Mouse (Mus musculus) hindbrain, embryonic 14.5 days (tissue): Measurements from ENCODE around the gene Rtl6. TPM values are rescaled to one million over a fixed set of nuclear protein-coding genes. Genes with fewer than 3 reads are reported as not detected.

Experiments
- ATAC-seq: fragments of 200-750 bp; cut with Nextera tagmentation; 2 replicates; pipeline ENCODE4 v1.8.0; 2017; ENCODE audit warnings: moderate number of reproducible peaks, mild to moderate bottlenecking, moderate TSS enrichment, moderate library complexity; ENCODE audit not compliant: low FRiP score
- DNase-seq: peaks from one replicate; pipeline ENCODE4 v3.0.0-alpha.2; 2015; ENCODE audit warnings: low spot score
- H3K27ac ChIP-seq: fragments of 300-500 bp; sonication (generic); 2 replicates; pipeline ENCODE4 v1.5.1; 2014; ENCODE audit warnings: mild to moderate bottlenecking, moderate library complexity
- H3K27me3 ChIP-seq: fragments of 300-500 bp; sonication (generic); 2 replicates; pipeline ENCODE4 v1.6.1; 2014; ENCODE audit warnings: mild to moderate bottlenecking, low read length, mixed read lengths; ENCODE audit not compliant: control insufficient read depth, insufficient read depth
- H3K36me3 ChIP-seq: fragments of 300-500 bp; sonication (generic); replicated peaks from 2 replicates; pipeline ENCODE4 v1.6.1; 2014; ENCODE audit not compliant: control insufficient read depth, insufficient read depth
- H3K4me1 ChIP-seq: fragments of 300-500 bp; sonication (generic); replicated peaks from 2 replicates; pipeline ENCODE4 v1.6.1; 2014; ENCODE audit warnings: antibody characterized with exemption, low read length, mixed read lengths; ENCODE audit not compliant: control insufficient read depth, insufficient read depth
- H3K4me2 ChIP-seq: fragments of 300-500 bp; sonication (generic); replicated peaks from 2 replicates; pipeline ENCODE4 v1.6.1; 2014; ENCODE audit warnings: mild to moderate bottlenecking, moderate library complexity
- H3K4me3 ChIP-seq: fragments of 300-500 bp; sonication (generic); replicated peaks from 2 replicates; pipeline ENCODE4 v1.5.1; 2014; ENCODE audit warnings: mild to moderate bottlenecking, low read length
- H3K9ac ChIP-seq: fragments of 300-500 bp; sonication (generic); 2 replicates; pipeline ENCODE4 v1.6.1; 2014
- H3K9me3 ChIP-seq: fragments of 300-500 bp; sonication (generic); 2 replicates; pipeline ENCODE4 v1.6.1; 2016; ENCODE audit warnings: low read length; ENCODE audit not compliant: control insufficient read depth
- WGBS: fragments of 180-500 bp; shearing (Covaris S2); extraction: QIAGEN DNeasy Blood & Tissue Kit; methylation state at CpG from one replicate; pipeline ENCODE4 v1.1.7; 2014; 5-methylcytosine and 5-hydroxymethylcytosine counted together
- polyA plus RNA-seq: library from polyadenylated mRNA; unstranded; fragments of >200 nt; fragmentation: Nextera tagmentation; extraction: Ambion mirVana; gene quantifications from 2 replicates; pipeline ENCODE4 v1.2.1, GENCODE M21; 2014

The Rtl6 gene
- polyA plus RNA-seq = 37.2 and 40.1 TPM in 2 replicates

- peak within 1 kb of the TSS; percentile 65 for H3K4me3 ChIP-seq
- no peaks in the 10 kb centered on the region for H3K9me3 ChIP-seq
- DNase-seq = peak; percentile 91
- WGBS = 10% methylated on average over 59 of the region's 59 CpGs
- peak within 1 kb of the TSS; percentile 95 for H3K27ac ChIP-seq
- peak; percentile 94 for ATAC-seq
- no peaks in the 10 kb centered on the region for H3K27me3 ChIP-seq
- peak within 1 kb of the TSS; percentile 87 for H3K9ac ChIP-seq
- peaks cover 31% of the 10 kb centered on the region for H3K4me1 ChIP-seq
- H3K36me3 ChIP-seq = peaks cover 12% of the 10 kb centered on the region
- H3K4me2 ChIP-seq = peak within 1 kb of the TSS; percentile 68
Observed at GRCm38 (mm10) chr15:84557189-84557921, at the start of gene Rtl6. Rtl6 (minus strand) TSS chr15:84557823.

GRCm38 (mm10) chr15:84603267-84603963, 45.8 kb upstream of the Rtl6 start:
- Histone ChIP-seq H3K9ac (no peak overlapping the region), H3K27me3 (no peaks in the 10 kb centered on the region), H3K36me3 (no peaks in the 10 kb centered on the region), H3K4me3 (no peak overlapping the region), H3K4me1 (peaks cover 7% of the 10 kb centered on the region; the same call in 1 of the 2 replicates), H3K9me3 (peaks cover 5% of the 10 kb centered on the region; the same call in 1 of the 2 replicates), H3K27ac (no peak overlapping the region), H3K4me2 (no peak overlapping the region)
- ATAC-seq (no peak), DNase-seq (no peak)
- 81% methylated on average over 8 of the region's 8 CpGs for WGBS

DNA sequence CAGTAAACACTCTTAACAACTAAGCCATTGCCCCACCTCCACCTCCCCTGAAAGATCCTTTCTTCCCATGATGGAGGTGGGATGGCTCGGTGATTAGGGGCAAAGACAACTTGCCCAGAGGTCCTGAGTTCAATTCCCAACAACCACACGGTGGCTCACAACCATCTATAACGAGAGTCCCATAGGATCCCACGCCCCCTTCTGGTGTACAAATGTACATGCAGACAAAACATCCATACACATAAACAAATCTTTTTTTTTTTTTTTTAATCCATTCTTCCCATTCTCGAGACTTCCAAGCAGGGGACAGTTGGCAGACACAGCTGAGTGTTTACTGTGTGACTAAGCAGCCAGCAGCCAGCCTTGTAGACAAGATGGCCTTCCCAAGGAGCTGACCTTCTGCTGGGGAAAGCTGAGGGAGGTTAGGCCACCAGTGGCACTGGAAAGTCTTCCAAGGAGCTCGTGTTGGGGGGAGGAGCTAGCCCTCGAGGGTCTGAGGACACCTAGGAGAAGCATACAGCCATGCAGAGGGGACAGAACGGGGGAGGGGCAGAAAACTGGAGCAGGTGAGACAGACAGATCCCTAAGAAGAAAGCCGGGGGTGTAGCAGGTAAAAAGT, 43.5 kb upstream of the Rtl6 start:
- no peak overlapping the region for H3K9ac ChIP-seq
- DNase-seq (no peak), ATAC-seq (no peak)
- H3K4me1 ChIP-seq = peaks cover 7% of the 10 kb centered on the region; the same call in 1 of the 2 replicates
- no peaks in the 10 kb centered on the region for H3K27me3 ChIP-seq
- H3K4me3 ChIP-seq = no peak overlapping the region
- WGBS = 72% methylated on average over 9 of the region's 9 CpGs
- H3K9me3 ChIP-seq = peaks cover under 1% of the 10 kb centered on the region; the same call in 1 of the 2 replicates
- no peaks in the 10 kb centered on the region for H3K36me3 ChIP-seq
- H3K27ac ChIP-seq = peak overlapping the region; percentile 47; the same call in 1 of the 2 replicates
- no peak overlapping the region for H3K4me2 ChIP-seq

- ATAC-seq = no peak
- WGBS = 97% methylated on average over 2 of the region's 2 CpGs
Observed at GRCm38 (mm10) chr15:84598911-84599310, 41.3 kb upstream of the Rtl6 start.

DNA sequence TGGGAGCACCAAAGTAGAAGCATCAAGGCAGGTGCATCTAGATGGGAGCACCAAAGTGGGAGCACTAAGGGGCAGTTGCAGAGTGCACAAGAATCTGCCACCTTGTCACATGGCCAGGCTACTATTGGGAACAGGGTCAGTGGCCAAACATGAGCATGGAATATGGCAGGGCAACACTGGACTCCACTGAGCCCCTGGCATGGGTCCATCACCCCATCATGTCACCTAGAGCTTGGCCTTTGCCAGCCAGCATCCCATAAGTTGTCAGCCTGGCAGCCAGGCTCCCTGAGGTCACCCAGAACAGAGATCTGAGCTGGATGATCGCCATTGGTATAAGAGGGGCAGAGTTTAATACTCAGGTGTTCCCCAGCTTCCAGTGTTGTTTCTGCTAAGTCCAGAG, 40.2 kb upstream of the Rtl6 start:
- H3K4me1 ChIP-seq = peaks cover 20% of the 10 kb centered on the region
- no peaks in the 10 kb centered on the region for H3K36me3 ChIP-seq
- DNase-seq = no peak
- H3K4me3 ChIP-seq = no peak overlapping the region
- H3K9ac ChIP-seq = no peak overlapping the region
- no peak for ATAC-seq
- H3K9me3 ChIP-seq = no peaks in the 10 kb centered on the region
- no peak overlapping the region for H3K4me2 ChIP-seq
- no peak overlapping the region for H3K27ac ChIP-seq
- H3K27me3 ChIP-seq = no peaks in the 10 kb centered on the region
- WGBS = 100% methylated on average over 1 of the region's 1 CpGs

More at GRCm38 (mm10) chr15:84598911-84599310, 41.3 kb upstream of the Rtl6 start:
- no peaks in the 10 kb centered on the region for H3K27me3 ChIP-seq
- H3K9ac ChIP-seq = no peak overlapping the region
- no peak for DNase-seq
- no peaks in the 10 kb centered on the region for H3K36me3 ChIP-seq
- no peak overlapping the region for H3K4me3 ChIP-seq
- H3K4me2 ChIP-seq = no peak overlapping the region
- H3K9me3 ChIP-seq = no peaks in the 10 kb centered on the region
- peaks cover 9% of the 10 kb centered on the region; the same call in 1 of the 2 replicates for H3K4me1 ChIP-seq
- no peak overlapping the region for H3K27ac ChIP-seq

- H3K4me3 ChIP-seq = no peak overlapping the region
Observed at GRCm38 (mm10) chr15:84597021-84597420, 39.4 kb upstream of the Rtl6 start.

GRCm38 (mm10) chr15:84595241-84595945, 37.8 kb upstream of the Rtl6 start:
- WGBS = 70% methylated on average over 9 of the region's 9 CpGs
- no peaks in the 10 kb centered on the region for H3K9me3 ChIP-seq
- H3K27ac ChIP-seq = no peak overlapping the region; the same call in 1 of the 2 replicates
- no peak overlapping the region for H3K9ac ChIP-seq
- no peak overlapping the region for H3K4me2 ChIP-seq
- peaks cover 29% of the 10 kb centered on the region for H3K4me1 ChIP-seq
- no peaks in the 10 kb centered on the region for H3K36me3 ChIP-seq
- ATAC-seq = no peak
- no peak overlapping the region for H3K4me3 ChIP-seq
- H3K27me3 ChIP-seq = no peaks in the 10 kb centered on the region
- no peak for DNase-seq

More at GRCm38 (mm10) chr15:84597021-84597420, 39.4 kb upstream of the Rtl6 start:
- H3K9me3 ChIP-seq = no peaks in the 10 kb centered on the region
- no peak overlapping the region for H3K27ac ChIP-seq
- H3K27me3 ChIP-seq = no peaks in the 10 kb centered on the region
- DNase-seq = no peak
- H3K4me2 ChIP-seq = no peak overlapping the region
- H3K36me3 ChIP-seq = no peaks in the 10 kb centered on the region
- no peak overlapping the region for H3K9ac ChIP-seq
- H3K4me1 ChIP-seq = peaks cover 28% of the 10 kb centered on the region
- ATAC-seq = no peak

DNA sequence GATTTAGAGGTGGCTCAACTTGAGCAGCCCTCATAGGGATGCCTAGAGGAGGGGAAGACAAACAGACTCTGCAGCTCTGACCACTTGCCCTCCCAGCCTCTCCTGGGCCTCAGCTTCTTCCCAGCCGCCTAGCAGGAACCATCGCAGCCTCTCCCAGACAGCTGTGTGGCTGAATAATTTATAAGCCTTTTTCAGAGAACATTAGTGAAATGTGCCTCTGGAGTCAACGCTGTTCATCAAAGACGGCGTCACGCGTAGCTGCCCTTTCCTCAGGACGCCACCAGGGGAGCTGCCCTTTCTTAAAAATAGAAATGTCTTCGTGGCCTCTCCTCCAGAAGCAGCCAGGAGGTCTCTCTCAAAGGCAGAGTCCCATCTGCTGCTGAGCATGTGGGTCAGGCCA, 35.9 kb upstream of the Rtl6 start:
- Histone ChIP-seq H3K9me3 (no peaks in the 10 kb centered on the region), H3K36me3 (no peaks in the 10 kb centered on the region), H3K4me1 (peaks cover 29% of the 10 kb centered on the region), H3K27ac (peak overlapping the region; percentile 6; the same call in 1 of the 2 replicates), H3K27me3 (no peaks in the 10 kb centered on the region), H3K4me2 (no peak overlapping the region), H3K4me3 (no peak overlapping the region), H3K9ac (no peak overlapping the region)
- no peak for ATAC-seq
- WGBS = 6% methylated on average over 9 of the region's 9 CpGs
- no peak for DNase-seq
